Comparison of ENCODE assay signal across 8 mouse cellular contexts in genomic region chr15:81925760-81926445, GRCm38 (mm10). TPM values are rescaled to one million over a fixed set of nuclear protein-coding genes. Genes with fewer than 3 reads are reported as not detected.
A peak's percentile ranks its signal among the peaks of the same experiment; 100 is the strongest.
DNase-seq lines count a peak whose midpoint lies in the region; ATAC-seq and TF ChIP-seq lines count a peak whose summit lies in the region.

Gene Polr3h, minus strand, starts transcription at chr15:81926240.

- ATAC-seq in embryonic facial prominence, embryonic 15.5 days (ENCODE audit: insufficient number of reproducible peaks, low FRiP score, low TSS enrichment, low read depth) = peak; percentile 96
- peak; percentile 96 for ATAC-seq in limb, embryonic 14.5 days (ENCODE audit: low FRiP score, low read depth)
- ATAC-seq in midbrain, postnatal 0 days (ENCODE audit: low FRiP score) = peak; percentile 95

- TF ChIP-seq POLR2A in bone marrow, adult 2 months (IDR thresholded peaks at IDR 0.05; ENCODE audit: borderline replicate concordance, control insufficient read depth, low read depth, low read length) = peak; percentile 54; the same call in 1 of the 2 replicates
- 0 out of 2 replicates have a peak, but pooled peaks have one; percentile 23 for TF ChIP-seq POLR2A in limb, embryonic 14.5 days (IDR thresholded peaks at IDR 0.05; ENCODE audit: borderline replicate concordance, extremely low read depth, insufficient read depth, insufficient read length)

- H3K4me3 ChIP-seq in bone marrow, adult 2 months (replicated peaks; ENCODE audit: control insufficient read depth, low read depth, low read length) = peak within 1 kb of the TSS; percentile 79
- H3K4me3 ChIP-seq in embryonic facial prominence, embryonic 15.5 days (replicated peaks) = peak within 1 kb of the TSS; percentile 79
- peak within 1 kb of the TSS; percentile 74 for H3K4me3 ChIP-seq in limb, embryonic 14.5 days (replicated peaks; ENCODE audit: low read length)
- peak within 1 kb of the TSS; percentile 70 for H3K4me3 ChIP-seq in midbrain, postnatal 0 days (ENCODE audit: low read depth, low read length)

- no peaks in the 10 kb centered on the region for H3K9me3 ChIP-seq in embryonic facial prominence, embryonic 15.5 days (replicated peaks)
- H3K9me3 ChIP-seq in limb, embryonic 14.5 days (ENCODE audit: control insufficient read depth, low read length) = no peaks in the 10 kb centered on the region
- H3K9me3 ChIP-seq in midbrain, postnatal 0 days (ENCODE audit: low read length) = no peaks in the 10 kb centered on the region

- H3K27me3 ChIP-seq in embryonic facial prominence, embryonic 15.5 days = no peaks in the 10 kb centered on the region
- no peaks in the 10 kb centered on the region for H3K27me3 ChIP-seq in limb, embryonic 14.5 days (ENCODE audit: control insufficient read depth, insufficient read depth, low read length)
- no peaks in the 10 kb centered on the region for H3K27me3 ChIP-seq in midbrain, postnatal 0 days (ENCODE audit: insufficient read depth, low read length)

- H3K4me1 ChIP-seq in bone marrow, adult 2 months (ENCODE audit: control insufficient read depth, insufficient read depth, low read length) = peaks cover 12% of the 10 kb centered on the region
- peaks cover 26% of the 10 kb centered on the region for H3K4me1 ChIP-seq in embryonic facial prominence, embryonic 15.5 days
- H3K4me1 ChIP-seq in limb, embryonic 14.5 days (ENCODE audit: control insufficient read depth, insufficient read depth, low read length) = peaks cover 9% of the 10 kb centered on the region
- H3K4me1 ChIP-seq in midbrain, postnatal 0 days (ENCODE audit: insufficient read depth, low read length) = peaks cover 11% of the 10 kb centered on the region

- peak within 1 kb of the TSS; percentile 65; the same call in 1 of the 2 replicates for H3K27ac ChIP-seq in bone marrow, adult 2 months (ENCODE audit: control insufficient read depth, insufficient read depth, low read depth, low read length, poor library complexity)
- peak within 1 kb of the TSS; percentile 65; the same call in 1 of the 2 replicates for H3K27ac ChIP-seq in embryonic facial prominence, embryonic 15.5 days (replicated peaks)
- H3K27ac ChIP-seq in limb, embryonic 14.5 days (replicated peaks; ENCODE audit: low read depth, low read length) = peak within 1 kb of the TSS; percentile 61
- H3K27ac ChIP-seq in midbrain, postnatal 0 days (ENCODE audit: low read depth, low read length) = peak within 1 kb of the TSS; percentile 80

- H3K9ac ChIP-seq in embryonic facial prominence, embryonic 15.5 days = peak within 1 kb of the TSS; percentile 80
- H3K9ac ChIP-seq in limb, embryonic 14.5 days (ENCODE audit: low read depth, low read length, severe bottlenecking) = peak within 1 kb of the TSS; percentile 69
- peak within 1 kb of the TSS; percentile 72 for H3K9ac ChIP-seq in midbrain, postnatal 0 days (replicated peaks; ENCODE audit: low read length, poor library complexity, severe bottlenecking)

- under 1% methylated on average over 54 of the region's 54 CpGs for WGBS in bone marrow, adult 2 months
- WGBS in embryonic facial prominence, embryonic 15.5 days = under 1% methylated on average over 54 of the region's 54 CpGs
- 0% methylated on average over 49 of the region's 54 CpGs for WGBS in limb, embryonic 14.5 days
- 1% methylated on average over 50 of the region's 54 CpGs for WGBS in midbrain, postnatal 0 days

- TF ChIP-seq CTCF in bone marrow, adult 2 months (IDR thresholded peaks at IDR 0.05; ENCODE audit: control insufficient read depth, insufficient read depth, low read length) = no peak
- no peak for TF ChIP-seq CTCF in midbrain, postnatal 0 days (IDR thresholded peaks at IDR 0.05)

- peak within 1 kb of the TSS; percentile 93 for H3K4me2 ChIP-seq in embryonic facial prominence, embryonic 15.5 days (replicated peaks)
- H3K4me2 ChIP-seq in limb, embryonic 14.5 days (replicated peaks; ENCODE audit: low read depth, low read length, severe bottlenecking) = peak within 1 kb of the TSS; percentile 95
- H3K4me2 ChIP-seq in midbrain, postnatal 0 days (ENCODE audit: low read depth, low read length, poor library complexity, severe bottlenecking) = peak within 1 kb of the TSS; percentile 89

- DNase-seq in 416B (ENCODE audit: low read depth) = peak; percentile 98
- DNase-seq in heart, adult 8-10 months (ENCODE audit: low spot score) = peak; percentile 89
- DNase-seq in kidney, adult 9 months = peak; percentile 97
- DNase-seq in limb, embryonic 14.5 days (ENCODE audit: low spot score) = peak; percentile 96
- peak; percentile 98 for DNase-seq in midbrain, postnatal 0 days (ENCODE audit: low spot score)
- DNase-seq in spleen, postnatal 14 days (ENCODE audit: low spot score in 2 of 2) = peak; percentile 90 to 92

- peaks cover 17% of the 10 kb centered on the region for H3K36me3 ChIP-seq in embryonic facial prominence, embryonic 15.5 days
- no peaks in the 10 kb centered on the region for H3K36me3 ChIP-seq in limb, embryonic 14.5 days (ENCODE audit: control insufficient read depth, insufficient read depth, low read length)
- H3K36me3 ChIP-seq in midbrain, postnatal 0 days (ENCODE audit: insufficient read depth, low read length) = 0 out of 2 replicates have a peak, but pooled peaks cover 4% of the 10 kb centered on the region

RNA-seq across cellular contexts. Expression of gene Polr3h, which starts in this region (rescaled TPM):
- polyA plus RNA-seq in bone marrow, adult 2 months (2011; ENCODE audit: insufficient read depth, insufficient read length, low replicate concordance, missing spikeins) = 12.4 and 12.5 TPM in 2 replicates
- 64.2 and 65.3 TPM in 2 replicates for polyA plus RNA-seq in embryonic facial prominence, embryonic 15.5 days (2015; fragmentation: Nextera tagmentation; extraction: Ambion mirVana)
- total RNA-seq in heart, adult 8-10 months (2022) = 10 to 100 TPM in 1 of 4 experiments, 1 to 10 TPM in 3; 7.6 to 10.3 (median 9.6) TPM
- polyA plus RNA-seq in limb, embryonic 14.5 days (2012; rRNA removed) = 20.5 and 25.0 TPM in 2 replicates
- polyA plus RNA-seq in limb, embryonic 14.5 days (2014; fragmentation: Nextera tagmentation; extraction: Ambion mirVana) = 69.1 and 71.6 TPM in 2 replicates
- total RNA-seq in midbrain, postnatal 0 days (2014; rRNA removed) = 46.5 and 49.5 TPM in 2 replicates
- 77.0 and 80.3 TPM in 2 replicates for polyA plus RNA-seq in midbrain, postnatal 0 days (2015; fragmentation: Nextera tagmentation; extraction: Ambion mirVana)

Comparison
In these comparisons a context has a peak if more than half of its experiments do, and no peak if none do; other contexts are left out.
1. Peak in every context shown above with its lines: DNase-seq, ATAC-seq, H3K4me3 ChIP-seq and H3K27ac ChIP-seq.